Comparison of ENCODE assay signal across 24 mouse cellular contexts in the genomic region with DNA sequence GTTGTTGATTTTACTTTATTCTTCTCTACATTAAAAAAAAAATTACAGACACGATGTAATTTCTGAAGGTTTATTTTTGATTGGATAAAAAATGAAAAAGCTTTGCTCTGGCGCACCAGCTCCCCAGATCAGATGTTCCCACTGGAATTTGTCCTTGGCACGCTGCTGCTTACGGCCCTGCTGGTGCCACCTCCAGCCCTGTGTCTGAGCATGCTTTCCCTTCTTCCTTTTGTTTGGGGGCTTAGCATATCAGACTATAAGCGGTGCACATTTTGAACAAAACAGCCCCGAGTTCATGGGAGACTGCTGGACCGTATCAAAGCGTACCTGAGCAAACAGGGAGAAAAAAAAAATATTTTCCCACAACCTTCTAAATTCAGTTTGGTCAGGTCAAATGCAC.
DNase-seq lines count a peak whose midpoint lies in the region; ATAC-seq and TF ChIP-seq lines count a peak whose summit lies in the region.
"Had no signal": no experiment of that assay in that cellular context is flagged by ENCODE, and none has a peak within 500 bp of the region (broad histone marks: within the 10 kb centered on the region; RNA-seq: fewer than 3 reads in every experiment).

No protein-coding gene starts in this region.

- no peak overlapping the region for H3K4me3 ChIP-seq in heart, embryonic 10.5 days
- no peak overlapping the region for H3K4me3 ChIP-seq in midbrain, embryonic 10.5 days
- no peak overlapping the region for H3K4me3 ChIP-seq in midbrain, postnatal 0 days (ENCODE audit: low read depth, low read length)
- H3K4me3 ChIP-seq in midbrain, embryonic 14.5 days (replicated peaks; ENCODE audit: low read depth, low read length) = no peak overlapping the region
- H3K4me3 ChIP-seq: hindbrain, embryonic 10.5 days; left cerebral cortex, adult 2 months; limb, embryonic 15.5 days; megakaryocyte, embryonic 14.5 days; stomach, embryonic 15.5 days had no signal

- H3K27ac ChIP-seq in heart, embryonic 10.5 days = no peak overlapping the region
- 0 out of 2 replicates have a peak overlapping the region, but pooled peaks have one; percentile 4 for H3K27ac ChIP-seq in midbrain, embryonic 10.5 days (replicated peaks)
- H3K27ac ChIP-seq in midbrain, postnatal 0 days (ENCODE audit: low read depth, low read length) = no peak overlapping the region
- H3K27ac ChIP-seq in midbrain, embryonic 14.5 days (replicated peaks; ENCODE audit: low read depth, low read length) = peak overlapping the region; percentile 32; the same call in 1 of the 2 replicates
- H3K27ac ChIP-seq: hindbrain, embryonic 10.5 days; hindbrain, postnatal 0 days; kidney, postnatal 0 days; left cerebral cortex, adult 2 months; limb, embryonic 15.5 days; liver, embryonic 14.5 days; stomach, embryonic 15.5 days had no signal

- no peaks in the 10 kb centered on the region for H3K4me1 ChIP-seq in heart, embryonic 10.5 days
- peaks cover 9% of the 10 kb centered on the region for H3K4me1 ChIP-seq in midbrain, embryonic 10.5 days
- H3K4me1 ChIP-seq in midbrain, postnatal 0 days (ENCODE audit: insufficient read depth, low read length) = no peaks in the 10 kb centered on the region
- 0 out of 2 replicates have a peak, but pooled peaks cover 5% of the 10 kb centered on the region for H3K4me1 ChIP-seq in midbrain, embryonic 14.5 days (ENCODE audit: control insufficient read depth, insufficient read depth, low read length)
- H3K4me1 ChIP-seq: hindbrain, embryonic 10.5 days; megakaryocyte, embryonic 14.5 days; stomach, embryonic 15.5 days had no signal

- WGBS in heart, embryonic 10.5 days = 85% methylated on average over 8 of the region's 8 CpGs
- WGBS in midbrain, embryonic 10.5 days = 78% methylated on average over 8 of the region's 8 CpGs
- 40% methylated on average over 8 of the region's 8 CpGs for WGBS in midbrain, postnatal 0 days
- 43% methylated on average over 8 of the region's 8 CpGs for WGBS in midbrain, embryonic 14.5 days

- no peak overlapping the region for H3K9ac ChIP-seq in midbrain, postnatal 0 days (replicated peaks; ENCODE audit: low read length, poor library complexity, severe bottlenecking)
- no peak overlapping the region for H3K9ac ChIP-seq in midbrain, embryonic 14.5 days (replicated peaks; ENCODE audit: low read length)
- H3K9ac ChIP-seq: limb, embryonic 15.5 days; liver, embryonic 14.5 days; lung, embryonic 14.5 days; stomach, embryonic 15.5 days had no signal

- TF ChIP-seq CTCF in midbrain, postnatal 0 days (IDR thresholded peaks at IDR 0.05) = no peak

- no peaks in the 10 kb centered on the region for H3K27me3 ChIP-seq in heart, embryonic 10.5 days (ENCODE audit: insufficient read depth, poor library complexity, severe bottlenecking)
- H3K27me3 ChIP-seq in midbrain, embryonic 10.5 days (ENCODE audit: low read depth, poor library complexity, severe bottlenecking) = no peaks in the 10 kb centered on the region
- no peaks in the 10 kb centered on the region for H3K27me3 ChIP-seq in midbrain, postnatal 0 days (ENCODE audit: insufficient read depth, low read length)
- no peaks in the 10 kb centered on the region for H3K27me3 ChIP-seq in midbrain, embryonic 14.5 days (ENCODE audit: control insufficient read depth, insufficient read depth, low read length)
- H3K27me3 ChIP-seq: limb, embryonic 15.5 days; megakaryocyte, embryonic 14.5 days; stomach, embryonic 15.5 days had no signal

- H3K9me3 ChIP-seq in heart, embryonic 10.5 days = no peaks in the 10 kb centered on the region
- no peaks in the 10 kb centered on the region for H3K9me3 ChIP-seq in midbrain, embryonic 10.5 days (replicated peaks)
- no peaks in the 10 kb centered on the region for H3K9me3 ChIP-seq in midbrain, postnatal 0 days (ENCODE audit: low read length)
- no peaks in the 10 kb centered on the region for H3K9me3 ChIP-seq in midbrain, embryonic 14.5 days (ENCODE audit: control insufficient read depth, low read length)
- H3K9me3 ChIP-seq: hindbrain, embryonic 10.5 days; limb, embryonic 15.5 days; stomach, embryonic 15.5 days had no signal

- ATAC-seq in midbrain, postnatal 0 days (ENCODE audit: low FRiP score) = no peak
- ATAC-seq in midbrain, embryonic 14.5 days (ENCODE audit: low FRiP score, low TSS enrichment) = no peak
- ATAC-seq: activated CD4-positive, CD25-positive, alpha-beta regulatory T cell, adult 4 months; hindbrain, postnatal 0 days; intestine, postnatal 0 days had no signal

- intact Hi-C loops in heart, postnatal 10 days (cut with DNase I) = no loop called here
- intact Hi-C loops in left cerebral cortex, postnatal 36 days (cut with DNase I) = no loop called here

- no peak overlapping the region for H3K4me2 ChIP-seq in midbrain, postnatal 0 days (ENCODE audit: low read depth, low read length, poor library complexity, severe bottlenecking)
- H3K4me2 ChIP-seq in midbrain, embryonic 14.5 days (ENCODE audit: low read length) = no peak overlapping the region
- H3K4me2 ChIP-seq: limb, embryonic 15.5 days; lung, embryonic 14.5 days; stomach, embryonic 15.5 days had no signal

- H3K36me3 ChIP-seq in heart, embryonic 10.5 days = no peaks in the 10 kb centered on the region
- no peaks in the 10 kb centered on the region for H3K36me3 ChIP-seq in midbrain, embryonic 10.5 days
- H3K36me3 ChIP-seq in midbrain, postnatal 0 days (ENCODE audit: insufficient read depth, low read length) = no peaks in the 10 kb centered on the region
- H3K36me3 ChIP-seq in midbrain, embryonic 14.5 days (ENCODE audit: control insufficient read depth, insufficient read depth, low read length) = no peaks in the 10 kb centered on the region
- H3K36me3 ChIP-seq: hindbrain, embryonic 10.5 days; limb, embryonic 15.5 days; stomach, embryonic 15.5 days had no signal

- peak; percentile 36 to 51 for DNase-seq in adrenal gland, adult (ENCODE audit: inconsistent age in 2 of 2, low spot score in 1 of 2)
- no peak for DNase-seq in adrenal gland, postnatal 4 days (ENCODE audit: low spot score in 2 of 2)
- peak; percentile 24 for DNase-seq in heart, embryonic 10.5 days (ENCODE audit: low spot score)
- DNase-seq in heart, postnatal 10 days = no peak
- no peak for DNase-seq in midbrain, embryonic 10.5 days (ENCODE audit: low spot score)
- DNase-seq in midbrain, postnatal 0 days (ENCODE audit: low spot score) = no peak
- peak; percentile 42 for DNase-seq in midbrain, embryonic 14.5 days
- no peak for DNase-seq in left cerebral cortex, postnatal 36 days (ENCODE audit: low spot score in 2 of 2)
- DNase-seq: cerebellum, adult 9-10 months; left cerebral cortex, postnatal 4 days; lung, embryonic 14.5 days; lung, postnatal 36 days; right cerebral cortex, adult 18-20 months; thymus, postnatal 25 days had no signal

Comparison
In these comparisons a context has a peak if more than half of its experiments do, and no peak if none do; other contexts are left out.
1. DNase-seq: peak in adrenal gland, adult (2 of 2), heart, embryonic 10.5 days (single experiment) and midbrain, embryonic 14.5 days (single experiment); none in adrenal gland, postnatal 4 days (0 of 2), heart, postnatal 10 days (0 of 2), midbrain, embryonic 10.5 days (single experiment), midbrain, postnatal 0 days (single experiment) and left cerebral cortex, postnatal 36 days (0 of 2).
2. H3K27ac ChIP-seq: peak in midbrain, embryonic 10.5 days (single experiment) and midbrain, embryonic 14.5 days (single experiment); none in heart, embryonic 10.5 days (single experiment) and midbrain, postnatal 0 days (single experiment).